Mouse (Mus musculus) liver, adult 2 months (tissue): ENCODE data around the gene Micu1.
A peak's percentile ranks its signal among the peaks of the same experiment; 100 is the strongest.

Experiments used
- CTCF ChIP-seq: fragments of 200-500 bp; IDR thresholded peaks from 2 replicates; pipeline ENCODE4 v1.5.1; 2011; ENCODE audit warnings: low read depth, low read length, control low read depth
- POLR2A ChIP-seq: fragments of 200-500 bp; IDR thresholded peaks from 2 replicates; pipeline ENCODE4 v1.6.1; 2011; ENCODE audit warnings: low read length, control low read depth; ENCODE audit not compliant: insufficient read depth; ENCODE audit errors: extremely low read depth

- TF ChIP-seq CTCF (peak; percentile 97), POLR2A (no peak)
Measured at GRCm38 (mm10) chr10:59894251-59895160, 192.2 kb downstream of the Micu1 start.
